Mouse (Mus musculus) monocyte, adult 5-6 weeks (primary cell): ENCODE results near the gene Rps4x. TPM values are rescaled to one million over a fixed set of nuclear protein-coding genes. Genes with fewer than 3 reads are reported as not detected.
"Not testable (repeated sequence)": the region's sequence is repeated elsewhere in the genome, so short reads cannot be mapped to it uniquely, and the experiment has no call there.

Source experiments
- ATAC-seq: fragments of 153-309, 156-312 bp; replicated peaks from 2 replicates; pipeline ENCODE4 v1.8.0; 2017; ENCODE audit warnings: mild to moderate bottlenecking; ENCODE audit not compliant: low TSS enrichment, insufficient number of reproducible peaks, severe bottlenecking, poor library complexity, low FRiP score
- total RNA-seq: library from RNA; stranded (forward); fragments of 200-1000, 200-491, 200-594 nt; gene quantifications from 3 replicates; pipeline ENCODE4 v1.2.3, GENCODE M21; 2017

The Rps4x gene
- 1,370 to 1,980 TPM (median 1,963 TPM) in 3 replicates for total RNA-seq

DNA sequence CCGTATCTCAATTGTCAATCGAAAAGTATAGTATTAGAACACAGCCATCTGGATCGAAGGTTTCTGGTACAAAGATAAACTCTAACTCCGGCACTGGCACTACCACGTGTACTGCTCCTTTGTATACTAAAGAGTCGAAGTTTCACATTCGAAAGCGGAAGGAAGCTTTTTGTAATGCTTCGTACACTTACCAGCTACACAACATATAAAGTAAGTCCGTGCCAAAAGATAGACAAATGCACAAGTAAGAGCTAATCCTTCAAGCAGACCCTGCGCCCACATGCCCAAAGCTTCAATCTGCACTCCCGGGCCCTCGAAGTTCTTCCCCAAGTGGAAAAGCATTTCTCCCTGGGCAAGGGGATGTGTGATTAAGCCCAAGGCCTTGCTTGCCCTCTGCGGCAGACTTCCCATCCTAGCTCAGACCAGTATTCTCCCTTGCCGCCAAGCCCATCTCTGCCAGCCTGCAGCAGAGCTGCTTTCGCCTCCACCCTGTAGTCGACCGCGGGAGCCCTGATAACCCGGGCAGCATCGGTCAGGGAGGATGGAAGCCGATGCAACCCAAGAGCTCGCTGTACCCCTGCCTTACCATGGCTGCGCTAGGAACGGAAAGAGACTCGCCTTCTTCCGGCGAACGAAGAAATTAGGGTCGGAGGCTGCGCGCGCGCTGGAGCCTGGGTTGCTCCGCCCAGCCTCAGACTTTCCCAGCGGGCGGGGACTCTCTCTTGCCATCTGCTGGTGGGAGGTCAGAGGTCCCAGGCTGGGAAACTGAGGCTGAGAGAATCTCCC, at the start of gene Rps4x:
TSS of gene Rps4x (minus strand) at position 683 of the 786 bp plus-strand sequence.
- ATAC-seq, result peak; percentile 92

- ATAC-seq, result no peak
Measured at GRCm38 (mm10) chrX:102219126-102219525, 29.9 kb upstream of the Rps4x start.

GRCm38 (mm10) chrX:102215356-102215755, 26.2 kb upstream of the Rps4x start:
- ATAC-seq, result not testable (repeated sequence)

DNA sequence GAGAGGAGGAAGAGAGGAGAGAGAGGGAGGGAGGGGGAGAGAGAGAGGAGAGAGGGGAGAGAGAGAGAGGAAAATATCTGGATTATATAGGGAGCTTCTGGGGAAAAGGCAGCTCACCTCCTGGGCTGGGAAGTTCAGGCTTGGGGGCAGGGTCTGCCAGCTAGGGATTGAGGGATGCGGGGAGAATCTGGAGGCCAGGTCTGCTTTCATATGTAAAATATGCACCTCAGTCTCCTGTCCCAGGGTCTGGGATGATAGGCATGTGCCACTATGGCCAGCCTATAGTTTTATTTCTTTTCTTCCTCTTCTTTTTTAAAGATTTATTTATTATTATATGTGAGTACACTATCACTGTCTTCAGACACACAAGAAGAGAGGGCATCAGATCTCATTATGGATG, 1.6 kb upstream of the Rps4x start:
- no peak for ATAC-seq

GRCm38 (mm10) chrX:102189581-102189980, 387 bp upstream of the Rps4x start:
- ATAC-seq, result no peak

DNA sequence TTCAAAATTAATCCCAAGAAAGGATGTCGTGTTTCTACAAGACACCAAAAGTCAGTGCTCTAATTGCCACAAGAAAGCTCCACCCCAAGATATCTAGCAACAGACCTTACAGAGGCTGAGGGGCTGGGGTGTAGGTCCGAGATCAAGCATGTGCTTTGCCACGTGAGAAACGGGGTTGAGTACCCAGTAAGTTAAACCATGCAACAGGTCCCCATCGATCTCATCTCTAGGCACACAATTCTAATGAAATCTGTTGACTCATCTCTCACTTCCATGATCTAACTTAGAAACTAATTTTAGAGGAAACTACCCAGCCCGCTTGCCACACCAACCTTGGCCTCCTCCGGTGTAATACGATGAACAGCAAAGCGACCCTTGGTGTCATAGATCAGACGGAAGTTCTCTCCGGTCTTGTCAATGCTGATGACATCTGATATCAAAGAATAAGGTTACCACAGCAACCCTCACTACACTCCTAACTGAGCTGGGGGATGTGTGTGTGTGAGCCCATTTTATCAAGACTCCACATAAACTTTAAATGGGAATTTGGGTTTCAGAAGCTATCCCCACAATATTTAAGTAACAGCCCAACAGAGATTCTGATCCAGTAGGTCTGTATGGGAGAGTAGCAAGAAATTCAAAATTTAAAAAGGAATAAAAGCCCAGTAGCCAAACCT, 2.0 kb downstream of the Rps4x start:
- no peak for ATAC-seq

DNA sequence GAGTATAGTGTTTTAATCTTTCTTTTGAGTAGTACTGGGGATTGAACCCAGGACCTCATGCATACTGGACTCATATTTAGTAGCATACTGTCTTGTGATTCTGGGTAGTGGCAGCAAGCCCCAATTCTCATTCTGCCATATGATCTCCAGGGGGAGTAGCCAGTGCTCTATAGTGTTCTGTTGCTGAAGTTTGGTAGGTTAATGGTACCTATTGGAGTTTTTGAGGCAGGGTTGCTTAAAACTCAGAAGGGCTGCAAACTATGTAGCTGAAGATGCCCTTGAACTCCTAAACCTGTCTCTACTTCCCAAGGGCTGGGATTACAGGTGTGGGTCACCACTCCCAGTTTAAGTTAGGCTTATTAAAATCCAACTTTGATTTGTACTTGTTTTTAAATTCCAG, 6.6 kb downstream of the Rps4x start:
- ATAC-seq, result no peak

GRCm38 (mm10) chrX:102175538-102176287, 13.5 kb downstream of the Rps4x start:
- ATAC-seq, result no peak

DNA sequence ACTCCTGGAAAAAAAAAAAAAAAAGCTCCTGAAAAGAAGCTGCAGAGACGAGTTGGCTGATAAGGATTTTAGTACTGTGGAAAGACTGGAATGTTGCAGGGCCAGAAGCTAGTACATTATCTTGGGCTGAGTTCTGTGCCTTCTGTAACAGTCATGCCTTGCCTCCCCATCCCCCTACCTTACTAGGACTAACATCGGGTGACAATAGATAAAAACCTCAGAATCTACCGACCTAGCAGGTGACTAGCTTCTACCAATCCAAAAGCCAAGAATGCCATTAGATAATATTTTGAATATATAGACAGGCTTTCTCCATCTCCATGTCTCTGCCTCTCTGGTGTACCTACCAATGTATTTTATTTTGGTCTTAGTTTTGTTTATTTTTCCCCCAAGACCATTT, 18.3 kb downstream of the Rps4x start:
- ATAC-seq, result no peak

GRCm38 (mm10) chrX:102170135-102170534, 19.1 kb downstream of the Rps4x start:
- ATAC-seq, result no peak

DNA sequence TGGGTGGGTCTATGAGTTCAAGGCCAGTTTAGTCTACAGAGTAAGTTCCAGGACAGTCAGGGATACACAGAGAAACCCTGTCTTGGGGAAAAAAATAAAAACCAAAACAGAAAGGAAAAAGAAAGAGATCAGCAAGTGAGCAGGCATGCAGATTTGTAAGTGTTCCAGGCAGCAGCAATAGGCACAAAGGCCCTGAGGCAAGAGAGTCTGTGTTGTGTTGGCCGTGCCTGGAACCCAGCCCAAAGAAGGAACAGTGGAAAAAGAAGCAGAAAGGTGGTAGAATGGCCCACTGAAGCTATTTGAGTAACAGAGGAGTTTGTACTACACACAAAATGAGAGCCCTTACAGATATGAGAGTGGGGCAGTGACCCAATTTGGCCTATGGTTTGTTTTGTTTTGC, 19.5 kb downstream of the Rps4x start:
- ATAC-seq, result no peak

DNA sequence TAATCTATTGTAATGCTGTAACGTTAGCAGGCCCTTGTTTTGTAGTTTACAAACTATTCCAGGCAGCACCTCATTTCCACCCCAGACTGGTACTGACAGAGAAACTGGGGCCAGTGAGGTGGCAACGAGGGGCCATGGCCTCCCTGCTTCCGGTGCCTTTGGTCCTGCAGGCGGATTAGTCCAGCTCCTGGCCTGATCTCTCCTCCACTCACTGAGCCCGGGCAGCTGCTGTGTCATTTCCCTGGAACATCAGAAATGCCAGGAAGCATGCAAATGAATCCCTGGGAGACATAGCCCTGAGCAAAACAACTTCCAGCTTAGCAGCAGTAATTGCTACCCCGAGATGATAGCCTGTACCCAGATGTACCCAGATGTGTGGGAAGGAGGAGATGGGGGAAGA, 22.2 kb downstream of the Rps4x start:
- ATAC-seq, result no peak

- ATAC-seq, result no peak
Measured at GRCm38 (mm10) chrX:102166521-102166920, 22.7 kb downstream of the Rps4x start.

DNA sequence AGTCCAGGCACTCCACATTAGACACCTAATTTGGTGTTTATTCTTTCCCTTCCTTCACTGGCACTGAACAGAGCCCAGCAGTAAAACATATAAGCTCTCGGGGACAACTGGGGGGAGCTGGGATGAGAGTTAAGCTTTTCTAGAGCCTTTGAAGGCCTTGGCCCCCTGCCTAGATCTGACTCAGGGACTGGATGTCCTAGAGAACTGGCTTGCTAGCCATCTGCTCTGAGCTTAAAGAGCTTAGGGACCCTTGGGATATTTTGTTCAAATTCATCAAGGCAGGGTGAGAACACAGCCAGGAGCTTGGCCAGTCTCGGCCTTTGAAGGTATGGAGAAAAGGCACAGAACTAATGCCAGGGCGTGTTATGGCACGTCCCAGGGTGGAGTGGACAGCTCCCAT, 25.7 kb downstream of the Rps4x start:
- ATAC-seq, result no peak

DNA sequence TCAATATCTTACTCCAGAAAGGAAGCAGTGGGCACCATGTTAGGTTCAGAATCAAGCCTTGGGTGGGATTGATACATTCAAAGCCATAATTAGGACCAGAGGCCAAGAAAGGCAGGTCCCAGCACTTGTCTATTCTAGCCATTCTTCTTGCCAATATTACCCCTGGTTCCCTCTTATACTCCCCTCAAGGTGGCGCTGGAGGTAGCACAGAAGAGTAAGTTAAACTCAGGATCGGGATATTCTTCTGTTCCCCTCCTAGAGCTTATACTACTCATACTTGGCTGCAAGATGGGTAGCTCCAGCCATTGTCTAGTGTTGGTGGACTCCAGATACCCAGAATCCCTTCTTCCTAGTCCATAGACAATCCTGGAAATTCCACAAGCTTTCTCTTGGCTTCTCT, 26.1 kb downstream of the Rps4x start:
- no peak for ATAC-seq

DNA sequence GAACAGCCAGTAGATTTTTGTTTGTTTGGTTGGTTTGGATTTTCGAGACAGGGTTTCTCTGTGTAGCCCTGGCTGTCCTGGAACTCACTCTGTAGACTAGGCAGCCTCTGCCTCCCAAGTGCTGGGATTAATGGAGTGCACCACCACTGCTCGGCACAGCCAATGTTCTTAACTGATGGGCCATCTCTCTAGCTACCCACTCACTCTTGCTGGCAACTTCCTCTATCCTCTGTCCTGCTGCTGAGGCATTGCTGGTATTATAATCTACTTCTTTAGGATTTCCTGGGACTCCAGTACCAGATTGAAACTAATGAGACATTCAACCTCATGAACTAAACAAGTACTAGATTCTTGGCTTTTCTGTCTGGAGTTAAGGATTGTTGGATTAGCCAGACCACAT, 28.7 kb downstream of the Rps4x start:
- no peak for ATAC-seq

GRCm38 (mm10) chrX:102159778-102160177, 29.4 kb downstream of the Rps4x start:
- 0 out of 2 replicates have a peak, but pooled peaks have one; percentile 18 for ATAC-seq

DNA sequence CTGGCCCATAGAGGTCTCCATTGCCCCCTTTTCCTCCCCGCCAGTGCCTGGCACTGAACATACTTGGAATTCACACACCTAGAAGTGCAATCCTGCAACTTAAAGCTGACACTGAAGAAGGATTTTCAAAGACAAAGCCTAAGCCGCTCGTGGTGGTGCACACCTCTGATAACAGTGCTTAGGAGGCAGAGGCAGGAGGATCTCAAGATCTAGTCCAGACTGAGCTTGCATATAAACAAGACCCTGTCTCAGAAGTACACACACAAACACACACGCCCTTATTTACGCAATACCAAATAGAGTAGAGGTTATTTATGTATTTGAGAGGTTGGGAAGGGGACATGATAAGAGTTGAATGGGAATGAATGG, 31.8 kb downstream of the Rps4x start:
- ATAC-seq, result no peak

DNA sequence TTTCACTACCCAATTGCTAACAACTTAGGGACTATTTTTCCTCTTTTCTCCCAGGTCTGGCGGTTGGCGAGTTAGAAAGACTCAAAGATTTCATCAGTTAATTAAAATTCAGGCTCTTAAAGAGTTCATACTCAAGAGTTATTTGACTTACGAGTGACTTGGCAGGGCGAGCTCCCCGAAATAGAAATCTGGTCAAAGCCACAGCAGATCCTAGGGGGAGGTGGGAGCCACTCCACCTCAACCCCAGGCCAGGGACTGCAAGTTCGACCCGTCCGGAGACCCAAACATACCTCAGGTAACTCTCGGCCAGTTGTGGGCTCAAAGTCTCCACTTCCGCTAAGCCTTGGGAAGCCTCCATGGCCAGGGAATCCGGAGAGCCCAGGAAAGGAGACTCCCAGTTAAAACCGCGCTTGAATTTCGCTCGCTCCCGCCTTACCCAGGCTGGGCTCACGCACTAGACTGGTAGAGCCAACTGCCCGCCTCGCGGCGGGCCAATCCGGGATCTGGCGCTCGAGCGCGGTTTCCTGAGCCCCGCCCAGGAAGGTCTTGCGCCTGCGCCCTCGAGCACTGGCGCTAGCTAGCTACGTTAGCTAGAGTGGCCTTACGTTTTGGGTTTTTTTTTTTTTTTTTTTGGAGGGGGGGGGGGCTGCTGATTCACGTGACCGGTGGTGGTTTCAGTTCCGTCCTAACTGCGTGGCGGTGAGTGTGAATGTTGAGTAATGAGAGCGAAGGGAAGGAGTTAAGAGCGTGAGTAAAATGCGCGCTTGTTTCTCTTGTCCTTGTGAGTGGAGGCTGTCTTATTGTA, 32.4 kb downstream of the Rps4x start, which contains the start of gene Ercc6l:
TSS of gene Ercc6l (minus strand) at position 474 of the 805 bp plus-strand sequence.
- ATAC-seq, result peak; percentile 96
